Mouse (Mus musculus) cerebellum, adult 11-12 months (tissue): ENCODE results near the gene Cfap97d2.

Experiments
- DNase-seq: peaks from one replicate; pipeline ENCODE4 v3.0.0; 2022

The Cfap97d2 gene

DNA sequence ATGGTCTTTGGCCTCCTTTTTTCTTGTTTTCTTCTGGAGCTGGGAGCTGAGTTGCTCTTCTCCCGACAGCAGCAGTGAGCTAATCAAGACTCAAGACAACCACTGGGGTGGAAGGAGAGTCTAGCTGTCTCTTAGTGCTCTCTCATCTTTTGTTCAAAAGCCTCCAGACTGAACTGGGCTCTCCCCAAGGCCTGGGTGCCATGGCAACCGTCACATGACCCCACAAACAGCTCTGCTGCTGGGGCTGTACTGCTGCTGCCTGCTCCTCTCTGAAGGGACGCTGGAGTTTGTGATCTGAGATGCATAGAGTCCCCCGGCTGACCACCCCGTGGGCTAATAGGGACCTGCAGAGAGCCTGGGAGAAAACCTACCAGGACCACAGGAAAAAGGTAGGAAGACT, at the start of gene Cfap97d2:
Gene Cfap97d2, plus strand, starts transcription at position 222 of the 400 bp plus-strand sequence.
- no peak for DNase-seq

DNA sequence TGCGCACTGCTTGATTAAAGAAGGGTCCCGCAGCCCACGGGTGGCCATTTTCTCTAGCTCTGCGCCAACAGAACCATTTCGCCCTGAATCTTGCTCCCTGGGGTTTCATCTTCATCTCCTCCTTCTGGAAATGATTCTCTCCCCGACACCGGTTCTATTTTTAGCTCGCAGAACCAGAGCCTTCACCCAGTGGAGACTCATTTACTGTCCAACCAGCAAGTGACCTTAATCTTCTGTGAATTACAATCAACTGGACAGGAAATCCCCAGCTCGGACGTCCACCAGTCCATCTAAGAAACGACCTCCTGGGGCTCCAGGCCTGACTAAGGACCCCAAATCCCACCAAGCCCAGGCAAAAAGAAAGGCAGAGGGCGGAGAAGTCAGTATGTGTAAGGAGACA, 48.2 kb upstream of the Cfap97d2 start:
- DNase-seq: no peak

GRCm38 (mm10) chr8:13660323-13660722, 45.4 kb upstream of the Cfap97d2 start:
- no peak for DNase-seq

DNA sequence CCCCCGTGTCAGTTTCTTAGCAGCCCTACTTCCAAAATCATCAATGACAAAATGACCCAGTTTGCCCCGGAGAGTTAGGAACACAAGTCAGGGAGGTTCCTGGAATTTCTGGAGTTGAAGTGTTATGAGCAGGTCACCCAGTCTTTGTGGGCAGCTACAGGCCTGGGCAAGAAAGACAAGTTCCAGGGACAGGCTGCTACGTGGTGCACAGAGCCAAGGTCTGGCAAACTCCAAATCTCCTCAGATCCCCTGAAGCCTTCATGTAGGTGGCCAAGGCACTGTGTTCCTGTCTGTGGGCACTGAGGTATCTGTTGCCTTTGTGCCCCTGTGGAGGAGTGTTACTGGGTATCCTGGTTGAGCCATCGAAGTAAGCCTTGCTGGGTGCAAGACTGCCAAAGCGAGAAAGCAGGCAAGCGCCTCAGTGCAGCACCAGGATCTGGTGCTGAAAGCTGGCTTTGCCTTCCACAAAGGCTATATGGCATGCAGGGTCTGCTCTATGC, 40.9 kb upstream of the Cfap97d2 start:
- DNase-seq: no peak

DNA sequence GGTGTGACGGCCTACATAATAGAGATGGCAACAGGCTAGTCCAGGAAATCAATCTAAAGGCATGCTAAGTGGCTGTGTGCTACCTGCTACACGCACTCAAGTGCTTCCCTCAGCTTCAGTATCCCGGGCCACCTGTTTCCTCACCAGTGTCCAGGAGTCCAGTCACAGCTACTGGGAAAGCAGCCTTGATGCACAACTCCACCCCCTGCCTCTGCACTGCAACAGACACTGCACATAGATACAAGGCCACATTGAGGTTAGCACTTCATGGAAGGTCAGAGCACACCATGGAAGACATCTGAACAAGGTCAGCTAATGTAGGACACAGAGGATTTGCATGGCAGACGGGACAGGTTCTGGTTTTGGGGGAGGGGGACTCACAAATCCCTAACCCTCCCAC, 40.2 kb upstream of the Cfap97d2 start:
- DNase-seq: no peak

GRCm38 (mm10) chr8:13665944-13666343, 39.7 kb upstream of the Cfap97d2 start:
- no peak for DNase-seq

- peak; percentile 41 for DNase-seq
Observed at GRCm38 (mm10) chr8:13667917-13668316, 37.8 kb upstream of the Cfap97d2 start.

DNA sequence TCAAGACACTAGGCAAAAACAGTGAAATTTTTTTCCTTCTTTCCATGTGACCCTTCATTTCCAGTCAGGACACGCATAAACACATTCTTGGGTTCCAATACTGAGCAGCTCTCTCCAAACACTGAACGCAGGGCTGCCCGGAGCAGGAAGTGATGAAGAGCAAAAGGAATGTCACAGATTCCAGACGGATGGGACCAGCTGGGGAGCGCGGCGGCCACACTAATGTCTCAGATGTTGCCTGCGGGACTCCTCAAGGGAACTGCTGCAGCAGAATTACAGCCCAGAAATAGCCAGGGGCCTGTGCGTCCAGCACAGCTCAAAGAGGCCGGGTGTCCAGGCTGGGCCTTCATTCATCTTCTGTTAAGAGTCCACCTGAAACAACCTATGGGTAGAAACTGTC, 37.3 kb upstream of the Cfap97d2 start:
- no peak for DNase-seq

GRCm38 (mm10) chr8:13670011-13670471, 35.6 kb upstream of the Cfap97d2 start:
- DNase-seq: peak; percentile 77

GRCm38 (mm10) chr8:13671246-13672003, 34.3 kb upstream of the Cfap97d2 start:
- no peak for DNase-seq

GRCm38 (mm10) chr8:13673215-13673614, 32.5 kb upstream of the Cfap97d2 start:
- DNase-seq: peak; percentile 44

DNA sequence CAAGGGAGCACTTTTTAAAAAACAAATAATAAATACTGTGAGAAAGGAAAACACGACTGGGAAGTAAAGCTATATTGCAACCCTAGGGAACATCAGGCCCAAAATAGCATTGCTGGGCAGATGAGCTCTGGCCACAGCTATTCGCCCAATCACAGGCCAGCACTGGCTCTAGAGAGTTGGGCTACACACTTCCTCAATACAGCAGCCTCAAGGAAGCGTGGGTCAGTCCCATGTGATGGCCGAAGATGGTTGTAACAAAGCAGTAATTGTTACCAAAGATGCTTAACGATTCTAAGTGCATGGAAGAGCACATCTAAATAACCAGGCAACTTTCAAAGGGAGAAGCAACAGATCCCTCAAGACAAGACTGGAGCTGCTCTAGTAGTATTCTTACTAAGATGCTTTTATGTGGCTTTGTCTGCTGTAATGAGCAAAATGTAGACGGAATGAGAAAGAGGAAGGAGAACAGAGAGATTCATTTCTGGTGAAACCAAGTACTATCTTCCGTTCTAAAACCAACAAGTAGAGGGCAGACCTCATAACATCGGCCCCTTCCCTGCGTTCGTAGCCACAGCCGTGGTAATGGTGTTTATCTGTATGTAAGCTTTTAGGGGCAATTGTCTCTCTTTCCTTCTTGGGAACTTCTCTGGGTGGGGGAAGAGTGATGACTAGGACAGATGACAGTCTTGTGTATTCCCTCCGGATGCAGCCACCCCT, 31.2 kb upstream of the Cfap97d2 start:
- DNase-seq: no peak

DNA sequence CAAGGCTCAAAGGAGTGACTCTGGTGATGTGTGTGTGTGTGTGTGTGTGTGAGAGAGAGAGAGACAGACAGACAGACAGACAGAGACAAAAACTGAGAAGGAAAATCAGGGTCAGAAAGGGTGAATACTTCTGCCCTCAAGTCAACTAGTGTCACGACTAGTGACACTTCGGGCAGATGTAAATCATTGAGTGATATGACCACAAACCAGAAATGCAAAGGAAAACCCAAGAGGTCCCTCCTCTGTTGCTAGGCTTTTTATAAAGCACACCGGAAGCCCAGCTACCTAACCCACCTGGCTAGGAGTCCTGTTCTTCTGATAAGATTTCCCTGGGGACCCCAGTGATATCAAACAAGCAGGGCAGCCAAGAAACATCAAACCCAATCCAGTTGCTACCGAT, 30.6 kb upstream of the Cfap97d2 start:
- no peak for DNase-seq

GRCm38 (mm10) chr8:13675524-13675923, 30.2 kb upstream of the Cfap97d2 start:
- DNase-seq: no peak

- peak; percentile 86 for DNase-seq
Observed at GRCm38 (mm10) chr8:13676302-13676700, 29.4 kb upstream of the Cfap97d2 start.

DNA sequence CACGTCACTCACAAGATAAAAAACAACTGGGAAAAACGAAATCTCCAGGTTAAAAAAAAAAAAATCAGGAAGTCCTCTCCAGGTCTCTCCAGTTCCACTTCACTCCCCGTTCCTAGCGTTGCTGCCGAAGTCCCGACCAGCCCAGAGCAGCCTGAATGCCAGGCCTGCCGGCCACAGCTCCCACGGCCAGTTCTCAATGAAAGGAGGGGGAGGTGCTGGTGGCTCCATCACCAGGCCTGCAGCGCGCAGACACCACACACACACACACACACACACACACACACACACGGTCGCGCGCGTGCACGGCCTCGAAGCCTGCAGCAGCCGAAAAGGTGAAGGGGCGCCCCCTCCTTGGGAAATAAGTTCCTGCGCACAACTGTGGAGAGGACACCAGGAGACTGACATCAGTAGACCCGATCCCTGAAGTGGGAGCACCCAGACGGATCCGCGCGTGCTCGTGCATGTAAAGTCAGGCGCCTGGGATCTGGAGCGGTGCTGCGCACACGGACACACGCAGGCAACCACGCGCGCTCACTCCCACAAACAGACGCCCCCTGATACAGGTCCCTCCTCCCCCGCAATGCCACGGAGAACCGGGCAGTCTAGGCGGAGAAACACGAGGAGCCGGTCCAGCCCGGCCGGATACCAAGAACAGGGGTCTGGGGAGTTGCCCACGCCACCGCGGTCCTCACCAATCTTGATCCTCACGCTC, 28.8 kb upstream of the Cfap97d2 start:
- DNase-seq: peak; percentile 83

DNA sequence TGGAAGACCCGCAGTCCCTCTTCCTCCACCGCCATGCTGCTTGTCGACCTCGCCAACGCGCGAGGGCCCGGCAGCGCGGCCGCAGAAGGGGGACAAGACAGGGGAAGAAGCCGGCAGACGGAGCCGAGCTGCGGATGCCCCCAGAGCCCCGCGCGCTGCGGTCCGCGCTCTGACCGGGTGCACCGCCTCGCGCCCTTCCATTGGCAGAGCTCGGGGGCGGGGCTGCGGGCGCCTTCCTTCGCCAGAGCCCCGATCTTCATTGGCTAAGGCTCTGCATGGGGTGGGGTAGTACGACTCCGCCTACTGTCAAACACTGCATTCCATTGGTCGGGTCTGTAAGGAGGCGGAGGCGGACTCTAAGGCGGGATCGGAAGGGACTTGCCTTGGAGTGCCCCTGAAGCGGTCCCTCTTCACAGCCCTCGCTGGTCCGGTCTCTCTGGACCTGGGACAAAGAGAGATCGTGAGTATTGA, 28.2 kb upstream of the Cfap97d2 start, which contains the start of gene Rasa3:
Gene Rasa3, minus strand, starts transcription at position 191 of the 471 bp plus-strand sequence.
- DNase-seq: peak; percentile 97

DNA sequence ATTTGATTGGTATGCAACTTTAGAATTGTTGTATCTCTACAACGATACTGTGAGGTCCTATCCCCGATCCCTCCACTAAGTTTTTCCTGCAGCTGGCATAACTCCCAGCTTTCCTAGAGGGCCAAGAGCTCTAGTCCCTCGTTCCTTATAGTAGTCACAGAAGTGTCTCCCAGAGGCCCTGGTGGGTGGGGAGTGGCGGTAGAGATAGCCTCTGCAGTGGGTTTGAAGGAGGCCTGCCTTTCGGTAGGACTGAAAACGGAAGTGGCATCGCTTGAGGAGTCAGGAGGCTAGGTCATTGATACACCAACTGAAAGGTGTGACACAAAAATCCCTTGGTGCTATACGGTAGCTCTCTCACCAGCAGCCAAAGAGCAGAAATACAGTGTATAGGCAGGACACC, 27.5 kb upstream of the Cfap97d2 start:
- peak; percentile 60 for DNase-seq

GRCm38 (mm10) chr8:13684131-13684530, 21.6 kb upstream of the Cfap97d2 start:
- no peak for DNase-seq

GRCm38 (mm10) chr8:13685674-13686314, 19.9 kb upstream of the Cfap97d2 start:
- peak; percentile 75 for DNase-seq

- peak; percentile 20 for DNase-seq
Observed at GRCm38 (mm10) chr8:13686426-13686825, 19.3 kb upstream of the Cfap97d2 start.

DNA sequence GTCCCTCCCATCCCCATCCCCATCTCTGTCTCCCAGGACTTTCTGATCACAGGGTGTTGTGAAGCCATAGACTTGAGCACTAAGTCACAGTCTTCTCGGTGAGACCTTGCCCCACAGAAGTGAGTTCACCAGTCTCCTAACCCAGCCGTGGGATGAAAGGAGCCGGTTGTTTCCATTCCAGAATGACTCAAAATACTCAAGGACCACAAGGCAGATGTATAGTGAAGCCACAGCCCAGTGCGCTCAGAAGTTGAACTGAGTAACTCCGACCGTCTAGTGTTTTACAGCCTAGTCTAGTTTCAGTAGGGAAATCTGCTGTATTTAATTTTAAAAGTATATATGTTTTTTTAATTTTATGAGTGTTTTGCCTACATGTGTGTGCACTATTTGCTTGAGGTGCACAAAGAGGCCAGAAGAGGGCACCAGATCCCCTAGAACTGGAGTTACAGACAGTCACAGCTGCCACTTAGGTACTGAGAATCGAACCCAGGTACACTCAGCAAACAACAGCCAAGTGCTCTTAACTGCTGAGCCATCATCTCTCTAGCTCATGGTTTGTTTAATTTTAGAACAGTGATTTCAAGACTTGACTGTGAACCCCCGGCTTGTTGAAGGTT, 18.5 kb upstream of the Cfap97d2 start:
- no peak for DNase-seq
